Mouse (Mus musculus) heart, adult 2 months (tissue): ENCODE results near the gene Gm45140.

Source experiments
- CTCF ChIP-seq: fragments of 200-600 bp; IDR thresholded peaks from 2 replicates; pipeline ENCODE4 v1.8.1; 2022; ENCODE audit warnings: antibody characterized with exemption, mild to moderate bottlenecking, moderate library complexity
- POLR2A ChIP-seq: fragments of 200-500 bp; IDR thresholded peaks from 2 replicates; pipeline ENCODE4 v1.6.1; 2011; ENCODE audit warnings: mild to moderate bottlenecking, low read depth, low read length, control low read depth; ENCODE audit not compliant: insufficient read depth

- TF ChIP-seq CTCF (no peak), POLR2A (no peak)
Measured at GRCm38 (mm10) chr6:87790779-87791480, 44.7 kb downstream of the Gm45140 start.
